Mouse (Mus musculus): Measurements from ENCODE around the gene Atp6v0d1. TPM values are rescaled to one million over a fixed set of nuclear protein-coding genes. Genes with fewer than 3 reads are reported as not detected.

Atp6v0d1 gene
- polyA plus RNA-seq, 1 experiment from 2014 or later = 263 TPM

DNA sequence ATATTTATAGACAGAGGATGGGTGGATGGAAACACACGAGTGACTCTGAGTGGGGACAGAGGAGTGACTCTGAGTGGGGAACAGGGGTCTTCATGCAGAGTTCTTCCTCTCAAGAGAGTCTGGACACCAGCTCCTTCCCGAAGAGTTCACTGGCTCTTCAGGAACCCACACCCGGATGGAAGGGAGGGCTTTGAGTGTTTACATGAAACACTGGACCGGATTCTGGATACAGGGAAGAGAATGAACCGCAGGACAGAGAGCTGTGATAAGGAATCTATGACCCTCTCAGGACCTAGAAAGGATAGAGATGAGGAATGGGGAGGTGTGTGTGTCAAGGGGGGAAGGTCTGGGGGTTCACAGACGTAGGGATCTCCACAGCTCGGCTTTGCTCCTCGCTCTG is 48.5 kb downstream of the Atp6v0d1 start:
- Histone ChIP-seq H3K4me3 (ENCODE audit: inconsistent target) (no peak overlapping the region), H3K79me2 (ENCODE audit: inconsistent target) (no peaks in the 10 kb centered on the region)
- WGBS (ENCODE audit: missing documents) = 68% methylated on average over 8 of the region's 8 CpGs

DNA sequence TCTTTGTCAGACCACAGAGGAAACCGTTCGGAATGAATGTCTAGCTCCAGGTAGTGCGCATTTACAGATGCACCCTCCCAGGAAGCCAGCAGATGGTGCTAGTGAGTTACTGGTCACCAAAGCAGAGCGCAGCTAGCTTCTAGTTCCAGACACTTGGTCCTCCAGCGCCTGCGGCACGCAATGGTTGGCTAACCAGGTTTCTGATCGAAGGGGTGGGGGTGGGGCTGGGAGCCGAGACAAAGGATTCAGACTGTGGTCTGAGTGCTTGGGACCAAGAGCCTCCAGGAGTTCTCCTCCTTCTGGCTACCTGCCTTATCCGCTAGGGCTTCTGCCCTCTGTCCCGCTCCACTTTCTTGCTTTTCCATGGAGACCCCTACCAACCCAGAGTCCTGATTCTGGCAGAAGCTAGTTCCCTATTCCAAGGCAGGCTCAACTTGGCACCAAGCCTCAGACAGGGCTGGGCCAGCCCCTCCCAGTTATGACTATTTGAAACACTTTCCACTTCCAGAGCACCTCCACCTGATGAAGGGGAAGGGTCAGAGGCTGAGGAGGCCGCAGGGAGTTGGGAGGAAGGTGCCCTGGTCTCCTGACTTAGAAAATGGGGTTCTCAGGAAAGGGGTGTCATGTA is 49.7 kb downstream of the Atp6v0d1 start:
- H3K36me3 ChIP-seq (ENCODE audit: inconsistent target) = 0 out of 2 replicates have a peak, but pooled peaks cover under 1% of the 10 kb centered on the region
- H3K4me3 ChIP-seq (ENCODE audit: inconsistent target) = no peak overlapping the region
- 13% methylated on average over 12 of the region's 12 CpGs for WGBS (ENCODE audit: missing documents)
- no peak overlapping the region for H3K27ac ChIP-seq
- no peaks in the 10 kb centered on the region for H3K79me2 ChIP-seq (ENCODE audit: inconsistent target)

More for the DNA sequence above, 48.5 kb downstream of the Atp6v0d1 start:
- H3K27ac ChIP-seq = no peak overlapping the region
- peaks cover 7% of the 10 kb centered on the region; the same call in 1 of the 2 replicates for H3K36me3 ChIP-seq (ENCODE audit: inconsistent target)

DNA sequence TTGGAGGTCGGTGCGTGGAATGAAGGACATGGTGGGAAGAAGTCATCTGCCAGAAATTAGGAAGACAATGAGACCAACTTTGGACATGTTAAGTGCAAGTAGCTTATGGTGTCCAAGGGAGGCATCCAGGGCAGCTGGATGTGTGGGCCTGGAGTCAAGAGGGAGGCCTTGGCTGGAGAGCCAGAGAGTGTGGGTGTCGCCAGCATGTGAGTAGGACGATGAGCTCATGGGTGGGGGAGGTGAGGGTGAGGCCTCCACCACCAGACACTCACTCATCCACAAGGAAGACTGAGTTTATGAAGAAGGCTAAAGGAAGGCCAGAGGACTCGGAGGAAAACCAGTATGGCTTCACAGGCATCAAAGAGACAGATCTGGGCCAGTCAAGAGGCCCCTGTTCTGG is 51.2 kb downstream of the Atp6v0d1 start:
- no peaks in the 10 kb centered on the region for H3K79me2 ChIP-seq (ENCODE audit: inconsistent target)
- WGBS (ENCODE audit: missing documents) = 90% methylated on average over 5 of the region's 5 CpGs

GRCm38 (mm10) chr8:105514194-105514593 is 51.7 kb downstream of the Atp6v0d1 start:
- WGBS (ENCODE audit: missing documents) = 96% methylated on average over 6 of the region's 6 CpGs
- Histone ChIP-seq H3K36me3 (ENCODE audit: inconsistent target) (no peaks in the 10 kb centered on the region), H3K79me2 (ENCODE audit: inconsistent target) (no peaks in the 10 kb centered on the region), H3K27ac (no peak overlapping the region), H3K4me3 (ENCODE audit: inconsistent target) (no peak overlapping the region)

More for the DNA sequence above, 51.2 kb downstream of the Atp6v0d1 start:
- Histone ChIP-seq H3K27ac (no peak overlapping the region), H3K4me3 (ENCODE audit: inconsistent target) (no peak overlapping the region), H3K36me3 (ENCODE audit: inconsistent target) (no peaks in the 10 kb centered on the region)

DNA sequence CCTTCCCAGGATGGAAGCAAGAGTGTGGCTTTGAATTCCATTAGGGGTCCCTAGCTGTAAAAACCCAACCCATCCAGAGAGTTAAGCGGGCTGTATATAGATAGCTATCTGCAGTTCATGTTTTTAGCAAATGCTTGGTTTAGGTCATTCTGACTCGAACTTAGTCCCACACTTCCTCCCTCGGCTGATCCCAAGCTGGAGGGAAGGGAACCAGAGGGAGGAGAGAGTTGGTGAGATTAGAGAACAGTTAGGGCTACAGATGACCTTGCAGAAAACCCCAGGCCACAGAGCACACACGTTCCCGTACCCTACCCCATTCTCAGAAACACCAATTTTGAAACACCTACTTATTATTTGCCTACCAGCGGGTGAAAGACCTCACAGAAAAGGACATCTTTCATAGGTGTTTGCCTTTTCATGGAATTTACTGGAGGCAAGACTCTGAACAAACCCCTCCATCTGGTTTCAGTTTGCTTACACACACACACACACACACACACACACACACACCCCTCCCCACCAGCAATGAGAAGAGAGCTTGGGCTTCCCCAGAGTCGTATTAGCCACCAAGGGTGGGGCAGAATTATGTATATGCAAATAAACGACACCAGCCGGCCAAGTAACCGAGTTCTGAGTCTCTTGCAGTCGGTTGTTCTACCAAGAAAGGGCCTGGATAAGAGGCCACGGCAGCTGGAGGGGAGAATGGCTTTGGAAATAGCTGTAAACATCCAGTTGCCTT is 55.7 kb downstream of the Atp6v0d1 start:
- 39% methylated on average over 8 of the region's 12 CpGs for WGBS (ENCODE audit: missing documents)
- no peak overlapping the region for H3K27ac ChIP-seq
- H3K36me3 ChIP-seq (ENCODE audit: inconsistent target) = no peaks in the 10 kb centered on the region

GRCm38 (mm10) chr8:105508758-105509157 is 57.1 kb downstream of the Atp6v0d1 start:
- 100% methylated on average over 1 of the region's 2 CpGs for WGBS (ENCODE audit: missing documents)
- no peaks in the 10 kb centered on the region for H3K79me2 ChIP-seq (ENCODE audit: inconsistent target)
- H3K27ac ChIP-seq = no peak overlapping the region
- H3K4me3 ChIP-seq (ENCODE audit: inconsistent target) = no peak overlapping the region
- no peaks in the 10 kb centered on the region for H3K36me3 ChIP-seq (ENCODE audit: inconsistent target)

More for the DNA sequence above, 55.7 kb downstream of the Atp6v0d1 start:
- no peak overlapping the region for H3K4me3 ChIP-seq (ENCODE audit: inconsistent target)
- H3K79me2 ChIP-seq (ENCODE audit: inconsistent target) = no peaks in the 10 kb centered on the region

DNA sequence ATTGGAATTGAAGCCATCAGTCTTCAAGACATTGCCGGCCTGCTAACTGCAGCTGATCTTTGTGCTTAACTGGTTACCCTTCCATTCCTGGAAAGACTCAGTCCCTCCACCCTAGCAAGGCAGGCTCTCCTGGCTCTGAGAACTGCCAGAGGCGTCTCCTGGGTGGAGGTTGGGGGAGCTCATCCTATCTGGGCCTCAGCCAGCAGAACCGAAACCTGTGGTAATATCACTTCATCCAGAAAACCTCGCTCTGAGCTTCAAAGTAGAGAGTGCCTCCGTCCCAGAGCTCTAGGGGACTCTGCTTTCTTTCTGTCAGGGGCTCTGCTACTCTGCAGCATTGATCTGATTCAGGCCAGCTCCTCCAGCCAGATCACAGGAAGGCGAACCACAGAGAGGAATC is 58.9 kb downstream of the Atp6v0d1 start:
- Histone ChIP-seq H3K79me2 (ENCODE audit: inconsistent target) (no peaks in the 10 kb centered on the region), H3K4me3 (ENCODE audit: inconsistent target) (no peak overlapping the region), H3K27ac (no peak overlapping the region), H3K36me3 (ENCODE audit: inconsistent target) (no peaks in the 10 kb centered on the region)
- WGBS (ENCODE audit: missing documents) = 51% methylated on average over 6 of the region's 6 CpGs

DNA sequence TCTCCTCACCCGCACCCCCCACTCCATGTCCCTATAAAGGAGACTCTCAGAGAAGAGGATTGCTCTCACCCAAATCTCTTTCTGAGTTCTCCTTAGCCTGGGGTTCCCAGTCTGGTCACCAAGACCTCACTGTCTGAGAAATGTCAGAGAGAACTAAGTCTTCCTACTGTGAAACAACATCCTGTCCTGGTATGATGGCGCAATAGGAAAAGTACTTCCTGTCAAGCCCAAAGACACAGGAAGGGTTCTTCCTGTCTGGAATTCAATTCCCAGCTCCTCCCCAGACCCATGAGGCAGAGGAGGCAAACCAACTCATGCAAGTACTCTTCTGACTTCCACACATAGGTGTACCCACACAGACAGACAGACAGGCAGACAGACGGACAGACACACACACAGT is 61.2 kb downstream of the Atp6v0d1 start:
- 76% methylated on average over 3 of the region's 3 CpGs for WGBS (ENCODE audit: missing documents)
- Histone ChIP-seq H3K79me2 (ENCODE audit: inconsistent target) (no peaks in the 10 kb centered on the region), H3K36me3 (ENCODE audit: inconsistent target) (no peaks in the 10 kb centered on the region), H3K27ac (no peak overlapping the region), H3K4me3 (ENCODE audit: inconsistent target) (no peak overlapping the region)

DNA sequence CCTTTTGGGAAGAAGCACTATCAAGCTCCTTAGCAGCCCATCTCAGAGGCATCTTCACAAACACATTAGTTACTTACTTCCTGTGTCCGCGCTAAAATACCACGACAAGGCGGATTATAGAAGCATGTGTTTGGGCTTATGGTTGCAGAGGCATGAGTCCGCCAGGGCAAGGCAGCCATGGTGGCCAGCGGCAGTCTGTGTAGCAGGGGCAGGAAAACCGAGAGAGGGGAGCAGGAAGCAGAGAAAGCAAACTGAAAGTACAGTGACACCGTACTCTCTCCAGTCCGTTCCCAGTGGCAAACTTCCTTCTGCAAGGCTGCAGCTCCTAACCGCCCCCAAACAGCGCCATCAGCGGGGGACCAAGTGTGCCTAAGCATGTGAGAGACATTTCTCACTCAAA is 66.1 kb downstream of the Atp6v0d1 start:
- H3K4me3 ChIP-seq (ENCODE audit: inconsistent target) = peak overlapping the region; percentile 17; the same call in 1 of the 2 replicates
- H3K79me2 ChIP-seq (ENCODE audit: inconsistent target) = no peaks in the 10 kb centered on the region
- peak overlapping the region; percentile 31 for H3K27ac ChIP-seq
- no peaks in the 10 kb centered on the region for H3K36me3 ChIP-seq (ENCODE audit: inconsistent target)
- 55% methylated on average over 11 of the region's 12 CpGs for WGBS (ENCODE audit: missing documents)

DNA sequence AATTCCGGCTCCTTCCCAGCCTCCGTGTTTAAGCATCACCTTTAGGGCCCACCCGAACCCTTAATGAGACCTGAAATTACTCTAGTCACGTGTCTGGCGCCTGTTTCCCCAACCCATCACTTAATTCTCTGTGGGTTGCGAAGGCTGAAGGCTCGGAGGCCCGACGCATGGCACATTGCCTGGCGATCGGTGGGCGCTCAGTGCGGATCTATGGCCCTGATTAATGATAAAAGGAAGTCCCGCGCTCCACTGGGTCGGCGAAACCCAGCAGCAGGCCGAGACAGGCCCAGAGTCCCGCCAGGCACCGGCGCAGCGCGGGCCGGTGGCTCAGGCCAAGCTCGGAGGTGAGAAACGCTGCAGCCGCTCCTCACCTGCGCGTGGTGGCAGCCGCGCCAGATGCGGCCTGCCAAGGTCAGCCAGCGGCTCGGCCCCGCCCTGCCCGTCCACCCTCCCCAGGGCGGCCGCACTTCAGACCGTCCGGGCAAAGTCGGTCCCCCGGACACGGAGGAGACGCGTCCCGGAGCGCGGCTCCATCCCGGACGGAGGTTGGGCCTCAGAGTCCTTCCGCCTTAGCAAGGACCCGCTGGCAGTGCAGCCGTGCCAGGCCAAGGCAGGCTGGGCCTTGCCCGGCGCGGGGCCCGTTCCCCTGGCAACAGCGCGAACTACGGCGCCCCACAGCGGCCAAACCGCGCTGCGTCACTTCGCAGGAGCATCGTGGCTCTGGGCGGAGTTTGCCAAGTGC is 69.2 kb downstream of the Atp6v0d1 start, which contains the start of gene Zdhhc1:
Zdhhc1 (minus strand) TSS at position 464 of the 742 bp plus-strand sequence.
- WGBS (ENCODE audit: missing documents) = under 1% methylated on average over 46 of the region's 68 CpGs
- no peaks in the 10 kb centered on the region for H3K79me2 ChIP-seq (ENCODE audit: inconsistent target)
- no peaks in the 10 kb centered on the region for H3K36me3 ChIP-seq (ENCODE audit: inconsistent target)
- H3K4me3 ChIP-seq (ENCODE audit: inconsistent target) = peak within 1 kb of the TSS; percentile 34
- no peak within 1 kb of the TSS for H3K27ac ChIP-seq

GRCm38 (mm10) chr8:105495350-105496302 is 70.2 kb downstream of the Atp6v0d1 start:
- WGBS (ENCODE audit: missing documents) = 79% methylated on average over 17 of the region's 17 CpGs
- Histone ChIP-seq H3K79me2 (ENCODE audit: inconsistent target) (no peaks in the 10 kb centered on the region), H3K4me3 (ENCODE audit: inconsistent target) (peak overlapping the region; percentile 34; the same call in 1 of the 2 replicates), H3K27ac (no peak overlapping the region), H3K36me3 (ENCODE audit: inconsistent target) (no peaks in the 10 kb centered on the region)

DNA sequence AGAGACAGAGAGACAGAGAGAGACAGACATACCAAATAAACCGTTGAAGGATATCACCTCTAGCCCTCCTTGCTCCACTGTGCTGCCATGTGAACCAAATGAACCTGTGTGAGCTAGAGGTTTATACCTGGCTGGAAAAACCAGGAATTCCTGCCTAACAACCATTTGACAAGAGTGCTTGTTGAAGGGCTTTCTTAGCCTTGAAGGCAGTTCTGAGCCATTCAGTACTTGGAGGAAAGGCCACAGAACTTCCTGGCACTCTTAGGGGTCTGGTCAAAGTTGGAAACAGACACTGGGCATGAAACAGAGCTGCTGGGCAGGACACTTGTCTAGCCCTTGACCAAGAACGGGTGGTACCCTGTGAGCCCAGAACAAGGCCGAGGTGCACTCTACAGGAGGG is 71.3 kb downstream of the Atp6v0d1 start:
- no peaks in the 10 kb centered on the region for H3K36me3 ChIP-seq (ENCODE audit: inconsistent target)
- H3K27ac ChIP-seq = no peak overlapping the region
- no peaks in the 10 kb centered on the region for H3K79me2 ChIP-seq (ENCODE audit: inconsistent target)
- no peak overlapping the region for H3K4me3 ChIP-seq (ENCODE audit: inconsistent target)
- WGBS (ENCODE audit: missing documents) = 89% methylated on average over 3 of the region's 3 CpGs

DNA sequence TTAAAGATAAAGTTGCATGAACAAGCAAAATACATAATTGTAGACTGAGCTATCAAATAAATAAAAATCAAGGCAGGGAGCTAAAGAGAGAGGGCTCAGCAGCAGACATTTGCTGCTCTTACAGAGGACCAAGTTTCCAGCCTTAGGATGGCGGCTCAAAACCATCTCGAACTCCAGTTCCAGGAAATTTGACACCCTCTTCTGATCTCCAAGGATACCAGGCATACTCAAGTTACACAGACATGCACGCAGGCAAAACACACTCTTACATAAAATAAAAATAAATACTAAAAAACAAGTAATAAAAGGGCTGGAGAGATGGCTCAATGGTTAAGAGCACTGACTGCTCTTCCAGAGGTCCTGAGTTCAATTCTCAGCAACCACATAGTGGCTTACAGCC is 72.4 kb downstream of the Atp6v0d1 start:
- 97% methylated on average over 3 of the region's 3 CpGs for WGBS (ENCODE audit: missing documents)
- Histone ChIP-seq H3K4me3 (ENCODE audit: inconsistent target) (no peak overlapping the region), H3K36me3 (ENCODE audit: inconsistent target) (no peaks in the 10 kb centered on the region), H3K79me2 (ENCODE audit: inconsistent target) (no peaks in the 10 kb centered on the region), H3K27ac (no peak overlapping the region)

GRCm38 (mm10) chr8:105489281-105489680 is 76.6 kb downstream of the Atp6v0d1 start:
- H3K79me2 ChIP-seq (ENCODE audit: inconsistent target) = no peaks in the 10 kb centered on the region
- whole genome bisulfite sequencing (ENCODE audit: missing documents) = 67% methylated on average over 1 of the region's 1 CpGs
- H3K4me3 ChIP-seq (ENCODE audit: inconsistent target) = no peak overlapping the region
- no peaks in the 10 kb centered on the region for H3K36me3 ChIP-seq (ENCODE audit: inconsistent target)
- H3K27ac ChIP-seq = no peak overlapping the region
